Mouse (Mus musculus) embryonic stem cell, embryonic (primary cell): ENCODE measurements around the gene Brsk1.

ENCODE experiments used
- CTCF ChIA-PET, 4 experiments: fragments of 300-600 bp in 2 of 4; fragments of 350-600 bp in 2 of 4; sonication (Branson Sonifier 250); formaldehyde crosslinking; loops; one replicate each; lab custom pipeline; 2022; ENCODE audit warnings: inconsistent platforms in 2 of 4; lab: Charles Lee
- POLR2A ChIA-PET, 4 experiments: fragments of 300-600 bp in 2 of 4; fragments of 350-600 bp in 2 of 4; sonication (Branson Sonifier 250); formaldehyde crosslinking; loops; one replicate each; lab custom pipeline; 2022; ENCODE audit warnings: antibody characterized with exemption in 4 of 4, inconsistent platforms in 1 of 4; lab: Charles Lee

Gene Brsk1

GRCm38 (mm10) chr7:4658128-4658907 lies 32.1 kb upstream of the Brsk1 start:
- CTCF ChIA-PET, result interaction anchor here (0.6 to 1.3 kb wide), 6 partner anchors 10 to 206 kb away, joined by 3 to 12 read pairs (median 4); partner anchors contain the start of gene Tnni3 (in 1 of the 4)
- POLR2A ChIA-PET, result interaction anchor here (0.6 to 3.7 kb wide), 46 partner anchors 9 to 993 kb away, joined by 3 to 29 read pairs (median 5); partner anchors contain the start of genes Hspbp1 (in 3 of the 4), Rpl28 (in 3 of the 4), Ube2s (in 3 of the 4) and Cox6b2 (in 2 of the 4)

GRCm38 (mm10) chr7:4658912-4659551 lies 31.4 kb upstream of the Brsk1 start, which contains the start of gene Ppp6r1:
Gene Ppp6r1, minus strand, starts transcription at chr7:4659019.
- ChIA-PET POLR2A (interaction anchor here (0.6 to 3.7 kb wide), 50 partner anchors 9 to 993 kb away, joined by 3 to 29 read pairs (median 5); partner anchors contain the start of genes Hspbp1 (in 3 of the 4), Ube2s (in 3 of the 4), Cox6b2 (in 2 of the 4) and Rpl28 (in 2 of the 4)), CTCF (interaction anchor here (0.6 to 1.4 kb wide), 6 partner anchors 9 to 205 kb away, joined by 3 to 12 read pairs (median 4); no protein-coding TSS in a partner anchor)

- CTCF ChIA-PET, result interaction anchor here in 3 of 4 experiments (0.7 to 1.4 kb wide), 3 partner anchors 140 to 280 kb away, joined by 3 read pairs; no protein-coding TSS in a partner anchor
- POLR2A ChIA-PET, result interaction anchor here in 3 of 4 experiments (0.5 to 3.7 kb wide), 30 partner anchors 9 to 1015 kb away, joined by 3 to 29 read pairs (median 5); partner anchors contain the start of genes Hspbp1 (in 2 of the 3), Rpl28 (in 2 of the 3), Ube2s (in 2 of the 3) and Cnot3 (in 1 of the 3)
Measured at GRCm38 (mm10) chr7:4659911-4660443, 30.4 kb upstream of the Brsk1 start.

GRCm38 (mm10) chr7:4663179-4663578 lies 27.2 kb upstream of the Brsk1 start:
- CTCF ChIA-PET, result no interaction called here
- POLR2A ChIA-PET, result interaction anchor here in 3 of 4 experiments (0.7 to 2.7 kb wide), 12 partner anchors 12 to 328 kb away, joined by 3 to 14 read pairs (median 4); partner anchors contain the start of genes Hspbp1 (in 2 of the 3), Ube2s (in 2 of the 3), Cox6b2 (in 1 of the 3) and Kmt5c (in 1 of the 3)

GRCm38 (mm10) chr7:4663742-4664141 lies 26.7 kb upstream of the Brsk1 start:
- ChIA-PET CTCF (no interaction called here), POLR2A (interaction anchor here in 2 of 4 experiments (0.9 to 2.7 kb wide), 4 partner anchors 21 to 327 kb away, joined by 3 to 14 read pairs (median 4); partner anchors contain the start of genes Hspbp1 (in 2 of the 2) and Rpl28 (in 1 of the 2))

- ChIA-PET POLR2A (interaction anchor here in 3 of 4 experiments (0.7 to 2.8 kb wide), 13 partner anchors 8 to 146 kb away, joined by 3 to 15 read pairs (median 6); partner anchors contain the start of genes Ube2s (in 3 of the 3), Rpl28 (in 2 of the 3), Cox6b2 (in 1 of the 3) and Hspbp1 (in 1 of the 3)), CTCF (interaction anchor here in 3 of 4 experiments (0.5 to 1.5 kb wide), 4 partner anchors 44 to 174 kb away, joined by 3 to 4 read pairs (median 4); partner anchors contain the start of gene Cox6b2 (in 1 of the 3))
Measured at GRCm38 (mm10) chr7:4666871-4667270, 23.5 kb upstream of the Brsk1 start.

- POLR2A ChIA-PET, result interaction anchor here in 3 of 4 experiments (0.6 to 2.8 kb wide), 11 partner anchors 9 to 199 kb away, joined by 3 to 15 read pairs (median 6); partner anchors contain the start of genes Cox6b2 (in 1 of the 3), Hspbp1 (in 1 of the 3), Ppp6r1 (in 1 of the 3) and Rpl28 (in 1 of the 3)
- CTCF ChIA-PET, result interaction anchor here in 2 of 4 experiments (0.7 to 1.4 kb wide), 2 partner anchors 10 to 70 kb away, joined by 3 to 5 read pairs; partner anchors contain the start of gene Ppp6r1 (in 1 of the 2)
Measured at GRCm38 (mm10) chr7:4668506-4668905, 21.9 kb upstream of the Brsk1 start.

GRCm38 (mm10) chr7:4669156-4669555 lies 21.2 kb upstream of the Brsk1 start:
- POLR2A ChIA-PET, result interaction anchor here in 2 of 4 experiments (0.8 to 2.6 kb wide), 3 partner anchors 9 to 36 kb away, joined by 3 to 10 read pairs (median 5); partner anchors contain the start of gene Hspbp1 (in 1 of the 2)
- CTCF ChIA-PET, result no interaction called here

GRCm38 (mm10) chr7:4670655-4671255 lies 19.6 kb upstream of the Brsk1 start:
- ChIA-PET CTCF (interaction anchor here in 1 of 4 experiments (0.7 kb wide), 1 partner anchor 230 kb away, joined by 3 read pairs; no protein-coding TSS in a partner anchor), POLR2A (interaction anchor here in 2 of 4 experiments (0.6 to 1.6 kb wide), 7 partner anchors 14 to 142 kb away, joined by 3 to 6 read pairs (median 4); partner anchors contain the start of genes Hspbp1 (in 2 of the 2) and Cox6b2 (in 1 of the 2))

- ChIA-PET CTCF (no interaction called here), POLR2A (interaction anchor here in 2 of 4 experiments (0.6 to 5.0 kb wide), 4 partner anchors 13 to 324 kb away, joined by 3 to 19 read pairs (median 4); partner anchors contain the start of genes Hspbp1 (in 2 of the 2) and Cox6b2 (in 1 of the 2))
Measured at GRCm38 (mm10) chr7:4671956-4672355, 18.4 kb upstream of the Brsk1 start.

GRCm38 (mm10) chr7:4674114-4674731 lies 16.2 kb upstream of the Brsk1 start:
- ChIA-PET CTCF (interaction anchor here in 1 of 4 experiments (0.8 kb wide), 1 partner anchor 10 kb away, joined by 3 read pairs; the partner anchor contains the start of gene Hspbp1), POLR2A (interaction anchor here in 3 of 4 experiments (0.6 to 5.0 kb wide), 14 partner anchors 10 to 139 kb away, joined by 3 to 19 read pairs (median 4); partner anchors contain the start of genes Hspbp1 (in 2 of the 3), Ube2s (in 2 of the 3), Cox6b2 (in 1 of the 3) and Kmt5c (in 1 of the 3))

- CTCF ChIA-PET, result no interaction called here
- POLR2A ChIA-PET, result interaction anchor here in 3 of 4 experiments (1.1 to 5.0 kb wide), 8 partner anchors 10 to 137 kb away, joined by 3 to 19 read pairs (median 7); partner anchors contain the start of genes Hspbp1 (in 3 of the 3), Cox6b2 (in 1 of the 3), Rpl28 (in 1 of the 3) and Ube2s (in 1 of the 3)
Measured at GRCm38 (mm10) chr7:4675200-4675599, 15.2 kb upstream of the Brsk1 start.

GRCm38 (mm10) chr7:4683307-4683706 lies 7.1 kb upstream of the Brsk1 start:
- ChIA-PET CTCF (interaction anchor here in 3 of 4 experiments (0.5 to 1.1 kb wide), 5 partner anchors 22 to 150 kb away, joined by 3 to 10 read pairs (median 3); no protein-coding TSS in a partner anchor), POLR2A (interaction anchor here (0.6 to 4.7 kb wide), 39 partner anchors 8 to 1006 kb away, joined by 3 to 141 read pairs (median 6); partner anchors contain the start of genes Cox6b2 (in 3 of the 4), Ube2s (in 3 of the 4), Fiz1 (in 2 of the 4) and Ppp6r1 (in 2 of the 4))

GRCm38 (mm10) chr7:4684203-4684602 lies 6.2 kb upstream of the Brsk1 start:
- POLR2A ChIA-PET, result interaction anchor here (0.7 to 4.7 kb wide), 83 partner anchors 8 to 1039 kb away, joined by 3 to 141 read pairs (median 8); partner anchors contain the start of genes Cox6b2 (in 3 of the 4), Ppp6r1 (in 3 of the 4), Rpl28 (in 3 of the 4) and Tmem238 (in 3 of the 4)
- CTCF ChIA-PET, result interaction anchor here in 3 of 4 experiments (0.5 to 1.8 kb wide), 6 partner anchors 10 to 228 kb away, joined by 3 to 14 read pairs (median 4); no protein-coding TSS in a partner anchor
